Mouse (Mus musculus): Measurements from ENCODE around the gene Ephb2. TPM values are rescaled to one million over a fixed set of nuclear protein-coding genes. Genes with fewer than 3 reads are reported as not detected.

The Ephb2 gene
- polyA plus RNA-seq, 2 experiments from 2014 or later, result not detected

- ATAC-seq, result no peak
These were observed 138.5 kb downstream of the Ephb2 start for GRCm38 (mm10) chr4:136697325-136697724.

- ATAC-seq, result no peak
These were observed 139.3 kb downstream of the Ephb2 start for GRCm38 (mm10) chr4:136696381-136696925.

GRCm38 (mm10) chr4:136695696-136696095 lies 140.1 kb downstream of the Ephb2 start:
- no peak for ATAC-seq

DNA sequence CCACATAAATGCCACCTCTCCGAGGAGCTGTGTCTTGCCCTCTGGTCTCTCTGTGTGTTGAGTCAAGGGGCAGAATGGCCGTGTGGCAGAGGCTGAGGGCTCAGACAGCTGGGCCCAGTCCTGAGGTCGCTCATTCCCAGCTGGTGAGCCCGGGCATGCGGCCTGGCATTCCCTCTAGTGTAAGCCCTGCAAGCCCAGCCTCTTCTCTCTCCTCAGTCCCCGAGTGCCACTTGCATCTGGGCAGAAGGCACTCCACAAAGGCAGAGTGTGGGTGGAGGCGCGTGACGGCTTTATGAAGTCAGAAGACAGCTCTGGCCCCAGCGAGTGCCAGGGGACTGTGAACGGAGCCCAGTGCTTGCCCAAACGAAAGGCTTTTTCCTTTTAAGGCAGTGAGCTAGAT lies 145.8 kb downstream of the Ephb2 start:
- no peak for ATAC-seq

DNA sequence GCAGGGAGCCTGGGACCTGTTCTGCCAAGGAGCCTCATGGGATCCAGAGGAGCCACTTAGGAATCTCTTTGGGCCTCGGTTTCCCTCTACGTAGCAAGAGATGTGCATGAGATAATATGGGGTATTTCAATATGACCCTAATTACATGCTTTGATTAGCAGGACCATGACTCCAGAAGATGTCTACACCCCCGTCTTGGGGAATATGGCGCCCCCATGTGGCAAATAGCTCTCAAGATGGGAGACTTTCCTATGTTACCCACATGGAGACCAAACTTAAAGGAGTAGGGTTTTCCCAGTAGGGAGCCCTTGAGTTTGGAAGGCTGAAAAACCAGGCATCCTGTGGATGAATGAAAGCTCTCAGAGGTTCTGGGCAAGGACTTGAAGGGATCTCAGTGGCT lies 147.7 kb downstream of the Ephb2 start:
- ATAC-seq, result no peak

DNA sequence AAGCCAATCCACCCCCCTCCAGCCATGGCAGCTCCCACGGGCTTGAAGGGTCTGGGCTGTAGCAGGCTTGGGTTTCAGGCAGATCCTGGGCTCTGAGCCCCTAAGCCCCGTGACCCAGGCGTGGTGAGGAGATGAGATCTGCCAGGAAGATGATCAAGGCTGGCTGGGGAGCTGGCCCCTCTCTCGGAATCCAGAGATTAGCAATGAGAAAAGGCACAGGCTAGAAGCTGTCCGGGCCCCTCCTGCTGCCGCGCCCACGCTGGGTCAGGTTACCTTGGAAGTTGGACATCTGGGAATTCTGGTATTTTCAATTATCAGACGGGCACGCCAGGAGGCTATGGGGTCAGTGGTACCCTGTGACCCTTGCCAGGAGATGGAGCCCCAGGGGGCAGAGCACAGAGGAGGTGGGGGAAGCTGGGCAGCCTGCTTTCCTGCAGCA lies 150.3 kb downstream of the Ephb2 start:
- no peak for ATAC-seq

DNA sequence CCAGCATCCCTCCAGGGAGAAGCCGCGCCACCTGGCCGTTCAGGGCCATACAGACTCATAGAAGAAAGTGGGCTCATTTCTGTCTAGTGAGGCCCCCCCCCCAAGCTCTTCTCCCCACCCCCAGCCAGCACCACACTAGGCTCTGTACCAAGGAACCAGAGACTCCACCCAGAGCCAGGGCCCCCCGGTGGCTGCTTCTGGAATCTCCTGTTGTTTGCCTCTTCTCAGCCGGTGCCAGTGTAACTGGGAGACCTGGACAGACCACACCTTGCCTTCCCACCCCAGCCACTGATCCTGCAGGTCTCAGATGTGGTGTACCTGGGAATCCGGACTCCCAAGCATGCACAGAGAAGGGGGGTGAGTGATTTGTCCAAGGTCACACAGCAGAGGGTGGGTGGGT lies 151.3 kb downstream of the Ephb2 start:
- no peak for ATAC-seq

GRCm38 (mm10) chr4:136680641-136681040 lies 155.1 kb downstream of the Ephb2 start:
- ATAC-seq, result no peak

GRCm38 (mm10) chr4:136679221-136679620 lies 156.6 kb downstream of the Ephb2 start:
- ATAC-seq, result no peak

- no peak for ATAC-seq
These were observed 157.3 kb downstream of the Ephb2 start for GRCm38 (mm10) chr4:136678480-136678879.

DNA sequence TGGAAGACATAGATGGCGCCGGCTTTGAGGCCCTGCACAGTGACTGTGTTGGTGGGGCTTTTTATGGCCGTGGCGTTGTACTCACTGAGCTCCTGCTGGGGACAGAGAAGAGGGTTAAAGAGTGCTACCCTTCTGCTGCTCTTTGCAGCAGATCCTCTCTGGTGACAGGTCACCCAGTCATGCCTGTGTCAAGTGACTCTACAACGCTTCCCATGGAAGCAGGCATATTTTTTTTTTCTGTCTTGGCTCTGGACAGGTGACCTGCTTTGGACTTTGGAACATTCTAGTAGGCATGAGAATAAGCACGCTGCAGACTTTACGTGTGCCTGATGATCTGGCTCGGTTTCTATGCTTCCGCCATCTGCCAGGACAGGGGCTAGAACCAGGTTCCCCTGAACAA lies 160.3 kb downstream of the Ephb2 start:
- ATAC-seq, result no peak

DNA sequence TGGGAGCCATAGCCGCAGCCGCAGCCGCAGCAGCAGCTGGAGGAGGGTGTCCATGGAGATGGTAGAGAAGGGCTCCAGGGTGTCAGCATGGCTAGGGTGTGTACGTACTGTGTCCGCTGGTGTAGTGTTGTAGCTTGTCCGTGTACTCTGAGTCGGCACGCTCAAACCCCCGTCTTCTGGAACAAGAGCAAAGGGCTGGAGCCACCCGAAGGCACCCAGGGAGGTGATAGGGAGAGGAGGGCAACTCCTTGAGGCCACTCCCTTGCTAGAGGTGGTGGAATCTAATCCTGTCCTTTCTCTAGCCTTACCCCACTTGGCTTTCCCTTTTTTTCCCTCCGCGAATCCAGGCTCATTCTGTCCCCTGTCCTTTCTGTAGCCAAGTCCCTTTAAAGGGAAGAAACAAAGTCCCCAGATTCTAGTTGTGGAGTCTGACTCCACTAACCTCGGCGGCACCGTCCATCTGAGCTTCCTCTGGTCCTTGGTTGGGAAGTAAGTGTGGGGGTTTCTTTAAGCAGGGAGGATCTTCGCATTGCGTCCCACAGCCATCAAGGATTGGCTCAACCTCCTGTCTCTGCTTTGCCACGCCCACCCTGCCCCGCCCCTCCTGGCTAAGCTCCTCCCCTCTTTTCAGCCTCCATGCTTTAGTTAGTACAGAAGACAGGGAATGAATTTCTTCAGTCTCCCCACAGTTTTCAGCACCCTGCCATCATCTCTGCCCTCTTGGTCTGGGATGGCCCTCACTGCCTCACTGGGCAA lies 163.3 kb downstream of the Ephb2 start:
- no peak for ATAC-seq

DNA sequence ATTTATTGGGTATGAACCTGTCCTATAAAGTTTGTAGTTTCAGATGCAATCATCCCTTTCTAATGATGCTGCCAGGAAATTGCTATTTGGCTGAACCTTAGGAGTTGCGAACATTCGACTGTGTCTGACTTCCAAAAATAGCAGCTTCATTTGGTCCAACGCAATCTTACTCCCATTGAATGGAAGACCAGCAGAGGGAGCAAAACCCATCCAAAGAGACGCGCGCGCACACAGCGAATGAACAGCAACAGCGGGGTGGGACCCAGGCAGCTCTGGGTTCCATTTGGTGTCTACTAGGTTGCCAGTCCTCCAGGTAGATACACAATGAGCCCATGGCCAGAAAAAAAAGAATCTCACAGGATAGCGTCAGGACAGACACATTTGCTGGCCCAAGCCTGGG lies 168.0 kb downstream of the Ephb2 start:
- no peak for ATAC-seq

DNA sequence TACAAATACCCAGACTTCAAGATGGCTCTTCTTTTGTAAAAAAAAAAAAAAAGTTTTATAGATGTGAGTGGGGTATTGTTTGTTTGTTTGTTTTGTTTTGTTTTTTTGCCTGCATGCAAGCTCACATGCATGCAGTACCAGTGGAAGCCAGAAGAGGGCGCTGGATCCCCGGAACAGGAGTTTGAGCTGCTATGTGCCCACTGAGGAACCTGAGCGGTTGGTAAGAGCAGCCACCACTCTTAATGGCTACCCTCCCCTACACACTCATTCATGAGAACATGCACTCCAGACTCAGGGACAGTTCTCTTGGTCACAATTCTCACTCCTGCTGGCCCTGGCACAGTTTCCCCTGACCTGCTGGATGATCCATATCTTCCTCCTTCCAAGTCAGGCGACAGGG lies 169.8 kb downstream of the Ephb2 start:
- no peak for ATAC-seq

DNA sequence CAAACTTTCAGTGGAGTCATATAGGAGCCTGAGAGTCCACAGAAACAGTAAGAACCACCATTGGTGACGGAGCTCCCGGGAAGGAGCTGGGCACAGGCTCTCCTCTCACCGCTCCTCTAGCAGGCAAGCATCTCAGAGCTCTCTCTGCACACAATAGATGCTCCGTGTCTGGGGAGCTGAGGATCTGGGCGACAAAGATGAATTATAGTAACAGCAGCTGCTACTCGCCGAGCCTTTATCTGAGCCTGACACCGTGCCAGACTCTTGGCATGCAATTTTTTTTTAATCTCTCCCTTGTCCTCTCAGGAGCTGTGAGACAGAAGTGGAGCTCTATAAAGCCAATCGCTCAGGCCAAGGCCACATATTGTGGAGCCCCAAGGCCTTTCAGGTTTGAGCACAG lies 170.7 kb downstream of the Ephb2 start:
- ATAC-seq, result no peak

DNA sequence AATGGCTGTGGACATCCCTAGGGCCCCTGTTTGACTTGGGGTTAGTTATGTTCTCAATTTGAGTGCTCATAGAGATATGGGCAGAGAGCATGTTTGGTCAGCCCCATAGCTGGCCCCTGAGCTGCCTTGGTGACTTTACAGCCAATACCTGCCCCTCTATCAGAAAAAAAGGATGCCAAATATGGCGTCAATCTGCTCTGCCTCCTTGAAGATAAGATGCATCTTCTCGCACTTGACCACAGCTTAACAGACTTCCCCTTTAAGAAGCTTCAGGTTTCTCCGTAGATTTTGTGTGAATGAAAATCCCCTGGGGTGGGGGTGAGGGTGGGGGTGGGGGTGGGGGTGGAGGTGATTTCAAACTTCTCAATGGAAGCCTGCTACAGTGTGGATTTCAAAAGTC lies 177.9 kb downstream of the Ephb2 start:
- no peak for ATAC-seq

DNA sequence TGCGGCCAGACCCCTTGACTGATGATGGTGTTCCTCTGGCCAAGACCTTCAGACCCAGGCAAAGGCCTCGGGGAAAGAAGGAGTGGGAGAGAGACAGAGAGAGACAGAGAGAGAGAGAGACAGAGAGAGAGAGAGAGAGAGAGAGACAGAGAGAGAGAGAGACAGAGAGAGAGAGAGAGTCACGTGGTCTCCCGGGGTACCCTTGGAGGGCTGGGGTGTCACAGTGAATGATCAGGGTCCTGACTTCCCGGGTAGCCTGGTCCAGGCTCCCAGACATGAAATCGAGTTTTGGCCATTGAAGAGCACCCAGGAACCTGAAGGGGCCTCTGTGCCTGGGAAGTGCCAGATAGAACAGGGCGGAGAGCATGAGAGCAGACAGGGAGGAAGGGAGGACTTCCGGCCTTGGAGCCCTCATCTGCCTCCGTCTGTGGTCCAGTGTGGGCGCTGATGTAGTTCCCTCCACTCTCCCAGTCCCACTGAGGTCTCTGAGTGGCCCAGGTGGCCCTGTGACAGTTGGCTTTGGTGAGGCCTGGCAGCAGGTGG lies 182.0 kb downstream of the Ephb2 start:
- no peak for ATAC-seq

DNA sequence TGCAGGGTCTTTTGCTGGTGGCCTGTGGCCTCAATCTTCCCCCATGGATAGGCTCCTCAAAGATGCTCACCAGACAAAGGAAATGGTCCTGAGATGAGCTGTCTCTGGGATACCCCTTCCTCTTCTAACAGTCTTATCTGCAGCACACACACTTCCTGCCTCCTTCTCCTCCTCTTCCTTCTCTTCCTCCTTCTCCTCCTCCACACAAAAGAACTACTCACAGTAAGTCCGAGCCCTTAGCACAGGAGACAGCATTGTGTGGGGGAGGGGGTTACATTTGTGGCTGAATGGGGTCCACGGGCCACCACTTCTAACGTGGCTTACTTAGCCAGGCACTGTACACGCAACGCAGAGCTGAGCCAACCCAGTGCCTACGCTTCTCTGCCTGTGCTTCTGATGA lies 182.8 kb downstream of the Ephb2 start:
- no peak for ATAC-seq

- no peak for ATAC-seq
These were observed 183.3 kb downstream of the Ephb2 start for GRCm38 (mm10) chr4:136652528-136652910.

DNA sequence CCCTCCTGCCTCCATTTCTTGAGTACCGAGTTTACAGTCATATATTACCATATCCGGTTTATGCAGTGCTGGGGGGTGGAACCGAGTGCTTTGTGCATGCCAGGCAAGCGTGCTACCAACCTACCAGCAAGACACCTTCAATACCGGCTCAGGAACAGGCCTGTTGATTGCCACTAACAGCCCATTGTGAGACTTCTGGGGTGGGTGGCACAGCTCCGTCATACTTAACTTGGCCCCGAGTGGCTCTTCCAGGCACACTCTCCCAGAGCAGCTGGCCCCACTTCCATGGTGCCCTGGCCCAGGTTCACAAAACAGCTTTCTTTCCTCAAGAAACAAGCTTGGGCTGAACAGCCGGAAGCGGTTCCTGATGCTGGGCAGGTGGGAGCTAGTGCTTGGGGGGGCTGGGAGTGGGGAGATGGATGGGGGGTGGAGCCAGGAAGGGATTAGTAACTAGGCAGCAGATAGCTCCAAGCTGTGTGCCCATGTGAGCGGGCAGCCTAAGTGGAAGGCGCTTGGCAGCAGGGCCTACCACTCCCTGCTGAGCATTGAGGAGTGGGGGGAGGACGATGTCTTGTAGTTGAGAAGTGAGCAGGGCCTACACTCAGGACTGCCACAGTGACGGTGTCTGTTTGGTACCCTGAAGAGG lies 183.8 kb downstream of the Ephb2 start:
- ATAC-seq, result no peak

DNA sequence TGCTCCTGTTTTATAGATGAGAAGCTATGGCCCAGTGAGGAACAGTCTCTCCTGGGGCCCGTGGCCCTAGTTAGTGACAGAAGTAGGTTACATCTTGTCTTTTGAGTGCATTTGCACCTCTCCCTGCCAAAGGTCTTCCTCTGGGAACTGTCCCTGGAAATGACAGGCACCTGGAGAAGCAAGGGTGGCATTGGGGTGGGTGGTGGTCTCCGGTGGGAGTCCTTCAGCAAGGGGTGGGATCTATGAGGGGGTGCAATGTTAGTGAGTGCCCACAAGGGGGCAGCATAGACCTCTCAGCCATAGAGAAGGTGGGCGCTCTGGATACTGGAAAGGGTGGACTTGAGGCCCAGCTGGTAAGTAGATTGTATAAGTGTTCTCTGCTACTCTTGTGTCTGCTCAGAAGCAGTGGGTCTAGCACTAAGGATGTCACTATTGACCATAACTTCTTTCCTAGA lies 184.4 kb downstream of the Ephb2 start:
- no peak for ATAC-seq

GRCm38 (mm10) chr4:136650261-136650660 lies 185.5 kb downstream of the Ephb2 start:
- ATAC-seq, result no peak

DNA sequence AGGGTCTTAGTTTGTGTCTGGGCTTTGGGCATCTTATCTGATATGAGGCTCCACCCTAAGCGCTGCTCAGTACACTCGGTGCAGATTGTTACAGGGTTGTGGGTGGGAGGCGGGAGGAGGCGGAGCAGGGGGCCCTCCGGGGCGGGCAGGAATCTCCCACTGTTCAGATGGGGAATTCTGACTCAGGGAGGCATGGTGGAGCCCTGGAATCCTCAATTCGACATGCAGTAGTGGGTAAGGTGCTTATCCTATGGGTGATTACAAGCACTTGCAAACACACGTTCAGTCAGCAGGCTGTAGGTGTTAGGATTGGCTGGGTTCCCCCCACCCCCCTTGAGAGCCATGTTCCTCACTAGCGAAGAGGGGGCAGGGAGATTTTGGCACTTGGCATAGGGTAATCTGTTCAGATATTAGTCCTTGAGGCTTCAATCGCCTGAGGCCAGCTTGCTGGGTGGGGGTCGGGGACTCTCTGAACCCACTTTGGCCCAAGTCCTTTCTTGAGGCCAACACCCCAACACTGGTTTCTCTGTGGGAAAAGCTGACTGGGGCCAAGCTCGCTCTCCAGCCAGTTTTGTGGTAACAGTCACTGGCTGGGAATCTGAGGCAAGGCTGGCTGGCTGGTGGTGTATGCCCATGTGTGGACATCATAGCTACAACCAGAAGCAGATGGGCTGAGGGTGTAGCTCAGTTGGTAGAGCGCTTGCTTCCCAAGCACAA lies 186.2 kb downstream of the Ephb2 start:
- ATAC-seq, result no peak

Measured in CD4-positive, CD25-positive, alpha-beta regulatory T cell, adult 4 months (primary cell).